In the genomic region with DNA sequence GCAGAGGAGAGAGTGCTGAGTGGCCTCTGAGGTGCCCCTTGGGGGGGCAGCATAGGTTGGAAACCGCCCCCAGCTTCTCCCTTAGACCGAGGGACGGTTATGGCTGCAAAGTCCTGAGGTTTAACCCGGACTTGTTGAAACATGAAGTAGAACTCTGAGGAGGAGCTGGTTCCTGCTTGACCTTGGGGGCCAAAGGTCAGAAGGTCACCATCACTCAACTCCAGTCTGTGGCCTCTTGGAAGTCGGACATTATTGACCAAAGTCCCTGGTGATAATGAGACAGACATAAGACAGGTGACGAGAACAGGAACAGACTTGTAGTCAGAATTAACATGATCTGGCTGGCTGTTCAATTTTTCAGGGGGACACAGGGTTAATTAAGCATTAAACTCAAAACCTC, we compare ENCODE assay signal across 9 mouse cellular contexts. TPM values are rescaled to one million over a fixed set of nuclear protein-coding genes. Genes with fewer than 3 reads are reported as not detected.
DNase-seq lines count a peak whose midpoint lies in the region; ATAC-seq and TF ChIP-seq lines count a peak whose summit lies in the region.
"Had no signal": no experiment of that assay in that cellular context is flagged by ENCODE, and none has a peak within 500 bp of the region (broad histone marks: within the 10 kb centered on the region; RNA-seq: fewer than 3 reads in every experiment).

No protein-coding gene starts in this region.

- no peak for DNase-seq in kidney, postnatal 0 days (ENCODE audit: low spot score)
- no peak for DNase-seq in kidney, adult 18-20 months
- DNase-seq in frontal cortex, adult 2 months (ENCODE audit: extremely low spot score in 1 of 2, low spot score in 1 of 2) = no peak
- DNase-seq in left cerebral cortex, postnatal 36 days (ENCODE audit: low spot score in 2 of 2) = no peak
- DNase-seq: cerebellum, adult 8-10 months had no signal

- H3K27me3 ChIP-seq in kidney, postnatal 0 days (ENCODE audit: insufficient read depth, low read length) = no peaks in the 10 kb centered on the region
- H3K27me3 ChIP-seq in embryonic facial prominence, embryonic 13.5 days = no peaks in the 10 kb centered on the region
- H3K27me3 ChIP-seq in intestine, postnatal 0 days (replicated peaks; ENCODE audit: control insufficient read depth, insufficient read depth, low read length) = no peaks in the 10 kb centered on the region
- 0 out of 2 replicates have a peak, but pooled peaks cover 9% of the 10 kb centered on the region for H3K27me3 ChIP-seq in neural tube, embryonic 15.5 days (replicated peaks)

- no peaks in the 10 kb centered on the region for H3K9me3 ChIP-seq in kidney, postnatal 0 days (replicated peaks; ENCODE audit: low read length)
- no peaks in the 10 kb centered on the region for H3K9me3 ChIP-seq in embryonic facial prominence, embryonic 13.5 days
- H3K9me3 ChIP-seq in intestine, postnatal 0 days (ENCODE audit: control insufficient read depth) = no peaks in the 10 kb centered on the region
- no peaks in the 10 kb centered on the region for H3K9me3 ChIP-seq in neural tube, embryonic 15.5 days (replicated peaks)

- H3K9ac ChIP-seq in kidney, postnatal 0 days (ENCODE audit: low read depth, low read length) = peak overlapping the region; percentile 3; the same call in 1 of the 2 replicates
- H3K9ac ChIP-seq in embryonic facial prominence, embryonic 13.5 days = peak overlapping the region; percentile 76
- H3K9ac ChIP-seq in intestine, postnatal 0 days (ENCODE audit: low read depth, low read length) = no peak overlapping the region
- no peak overlapping the region for H3K9ac ChIP-seq in neural tube, embryonic 15.5 days (replicated peaks)

- peaks cover 11% of the 10 kb centered on the region for H3K4me1 ChIP-seq in kidney, postnatal 0 days (replicated peaks; ENCODE audit: insufficient read depth, low read length)
- H3K4me1 ChIP-seq in embryonic facial prominence, embryonic 13.5 days = peaks cover 39% of the 10 kb centered on the region
- H3K4me1 ChIP-seq in intestine, postnatal 0 days (replicated peaks; ENCODE audit: control insufficient read depth, insufficient read depth, low read length) = no peaks in the 10 kb centered on the region; the same call in none of the 2 replicates
- peaks cover 20% of the 10 kb centered on the region for H3K4me1 ChIP-seq in neural tube, embryonic 15.5 days

- peak overlapping the region; percentile 52; the same call in 1 of the 2 replicates for H3K4me3 ChIP-seq in kidney, postnatal 0 days (replicated peaks; ENCODE audit: low read depth, low read length)
- peak overlapping the region; percentile 60 for H3K4me3 ChIP-seq in embryonic facial prominence, embryonic 13.5 days
- H3K4me3 ChIP-seq in intestine, postnatal 0 days (ENCODE audit: low read depth, low read length) = no peak overlapping the region
- H3K4me3 ChIP-seq in neural tube, embryonic 15.5 days (replicated peaks) = no peak overlapping the region

- H3K4me2 ChIP-seq in kidney, postnatal 0 days (ENCODE audit: low read length) = peak overlapping the region; percentile 80
- H3K4me2 ChIP-seq in embryonic facial prominence, embryonic 13.5 days = peak overlapping the region; percentile 89
- peak overlapping the region; percentile 89 for H3K4me2 ChIP-seq in intestine, postnatal 0 days (replicated peaks; ENCODE audit: low read depth)
- H3K4me2 ChIP-seq in neural tube, embryonic 15.5 days = peak overlapping the region; percentile 93

- intact Hi-C loops in left cerebral cortex, postnatal 36 days (cut with DNase I) = no loop called here

- 39% methylated on average over 6 of the region's 6 CpGs for WGBS in kidney, postnatal 0 days
- 39% methylated on average over 6 of the region's 6 CpGs for WGBS in embryonic facial prominence, embryonic 13.5 days
- WGBS in intestine, postnatal 0 days = 54% methylated on average over 6 of the region's 6 CpGs
- WGBS in neural tube, embryonic 15.5 days = 46% methylated on average over 6 of the region's 6 CpGs

- no peaks in the 10 kb centered on the region for H3K36me3 ChIP-seq in kidney, postnatal 0 days (ENCODE audit: insufficient read depth, low read length)
- H3K36me3 ChIP-seq in embryonic facial prominence, embryonic 13.5 days = peaks cover 10% of the 10 kb centered on the region; the same call in 1 of the 2 replicates
- H3K36me3 ChIP-seq in intestine, postnatal 0 days (ENCODE audit: control insufficient read depth, insufficient read depth) = 0 out of 2 replicates have a peak, but pooled peaks cover 5% of the 10 kb centered on the region
- no peaks in the 10 kb centered on the region for H3K36me3 ChIP-seq in neural tube, embryonic 15.5 days

- H3K27ac ChIP-seq in kidney, postnatal 0 days = no peak overlapping the region
- no peak overlapping the region for H3K27ac ChIP-seq in embryonic facial prominence, embryonic 13.5 days
- no peak overlapping the region for H3K27ac ChIP-seq in intestine, postnatal 0 days (ENCODE audit: low read depth, low read length)
- no peak overlapping the region for H3K27ac ChIP-seq in neural tube, embryonic 15.5 days (replicated peaks)

- TF ChIP-seq CTCF in kidney, postnatal 0 days (IDR thresholded peaks at IDR 0.05; ENCODE audit: low read depth) = no peak
- TF ChIP-seq CTCF in intestine, postnatal 0 days (IDR thresholded peaks at IDR 0.05; ENCODE audit: low read depth) = no peak

- no peak for ATAC-seq in kidney, postnatal 0 days (replicated peaks; ENCODE audit: low FRiP score, low read depth)
- no peak for ATAC-seq in embryonic facial prominence, embryonic 13.5 days (ENCODE audit: insufficient number of reproducible peaks, insufficient read depth, low FRiP score, low TSS enrichment, low read depth)
- no peak for ATAC-seq in intestine, postnatal 0 days
- no peak for ATAC-seq in neural tube, embryonic 15.5 days (ENCODE audit: low FRiP score)

RNA-seq across cellular contexts. Expression of a gene that starts 1.9 kb away (rescaled TPM):
- polyA plus RNA-seq in kidney, postnatal 0 days (2015; fragmentation: Nextera tagmentation; extraction: Ambion mirVana) = 35.5 and 44.5 TPM in 2 replicates
- 74.1 and 78.2 TPM in 2 replicates for polyA plus RNA-seq in embryonic facial prominence, embryonic 13.5 days (2015; fragmentation: Nextera tagmentation; extraction: Ambion mirVana)
- polyA plus RNA-seq in intestine, postnatal 0 days (2015; fragmentation: Nextera tagmentation; extraction: Ambion mirVana) = 23.0 and 24.2 TPM in 2 replicates
- polyA plus RNA-seq in neural tube, embryonic 15.5 days (2015; fragmentation: Nextera tagmentation; extraction: Ambion mirVana) = 14.4 and 27.5 TPM in 2 replicates
- polyA plus RNA-seq in frontal cortex, adult 2 months (2012; rRNA removed) = 7.2 and 7.7 TPM in 2 replicates
- total RNA-seq in left cerebral cortex, postnatal 36 days (2021) = 10 to 100 TPM in 1 of 2 experiments, 1 to 10 TPM in 1; 9.0 to 13.4 TPM

RNA-seq across cellular contexts. Expression of a gene that starts 2.1 kb away (rescaled TPM):
- polyA plus RNA-seq in kidney, postnatal 0 days (2015; fragmentation: Nextera tagmentation; extraction: Ambion mirVana) = 8.2 and 9.1 TPM in 2 replicates
- 23.2 and 24.2 TPM in 2 replicates for polyA plus RNA-seq in embryonic facial prominence, embryonic 13.5 days (2015; fragmentation: Nextera tagmentation; extraction: Ambion mirVana)
- polyA plus RNA-seq in intestine, postnatal 0 days (2015; fragmentation: Nextera tagmentation; extraction: Ambion mirVana) = 4.8 and 5.0 TPM in 2 replicates
- polyA plus RNA-seq in neural tube, embryonic 15.5 days (2015; fragmentation: Nextera tagmentation; extraction: Ambion mirVana) = 5.1 and 7.9 TPM in 2 replicates
- 10.7 and 11.6 TPM in 2 replicates for polyA plus RNA-seq in frontal cortex, adult 2 months (2012; rRNA removed)
- 10 to 100 TPM; 10.1 to 15.2 TPM for total RNA-seq in left cerebral cortex, postnatal 36 days (2021)

RNA-seq across cellular contexts. Expression of a gene that starts 8.9 kb away (rescaled TPM):
- not detected in 2 replicates for polyA plus RNA-seq in kidney, postnatal 0 days (2015; fragmentation: Nextera tagmentation; extraction: Ambion mirVana)
- polyA plus RNA-seq in embryonic facial prominence, embryonic 13.5 days (2015; fragmentation: Nextera tagmentation; extraction: Ambion mirVana) = not detected in 2 replicates
- polyA plus RNA-seq in intestine, postnatal 0 days (2015; fragmentation: Nextera tagmentation; extraction: Ambion mirVana) = not detected in 2 replicates
- not detected in 2 replicates for polyA plus RNA-seq in neural tube, embryonic 15.5 days (2015; fragmentation: Nextera tagmentation; extraction: Ambion mirVana)
- 0.10 TPM in 1 of 2 replicates, not detected in the other for polyA plus RNA-seq in frontal cortex, adult 2 months (2012; rRNA removed)
- not detected for total RNA-seq in left cerebral cortex, postnatal 36 days (2021)
- total RNA-seq: liver, adult 2 months had no signal
- polyA plus RNA-seq: liver, adult 2 months had no signal

RNA-seq across cellular contexts. Expression of a gene that starts 18.2 kb away (rescaled TPM):
- polyA plus RNA-seq in kidney, postnatal 0 days (2015; fragmentation: Nextera tagmentation; extraction: Ambion mirVana) = 0.14 and 0.17 TPM in 2 replicates
- polyA plus RNA-seq in embryonic facial prominence, embryonic 13.5 days (2015; fragmentation: Nextera tagmentation; extraction: Ambion mirVana) = 1.5 and 1.9 TPM in 2 replicates
- polyA plus RNA-seq in intestine, postnatal 0 days (2015; fragmentation: Nextera tagmentation; extraction: Ambion mirVana) = not detected in 2 replicates
- polyA plus RNA-seq in neural tube, embryonic 15.5 days (2015; fragmentation: Nextera tagmentation; extraction: Ambion mirVana) = 0.81 and 0.96 TPM in 2 replicates
- polyA plus RNA-seq in frontal cortex, adult 2 months (2012; rRNA removed) = 0.44 and 0.65 TPM in 2 replicates
- total RNA-seq in left cerebral cortex, postnatal 36 days (2021) = 1 to 10 TPM in 1 of 2 experiments, under 1 TPM in 1; 0.79 to 2.5 TPM
- total RNA-seq: liver, adult 2 months had no signal
- polyA plus RNA-seq: liver, adult 2 months had no signal

RNA-seq across cellular contexts. Expression of a gene that starts 37.2 kb away (rescaled TPM):
- polyA plus RNA-seq in kidney, postnatal 0 days (2015; fragmentation: Nextera tagmentation; extraction: Ambion mirVana) = 0.13 and 0.18 TPM in 2 replicates
- 0.10 TPM in 1 of 2 replicates, not detected in the other for polyA plus RNA-seq in embryonic facial prominence, embryonic 13.5 days (2015; fragmentation: Nextera tagmentation; extraction: Ambion mirVana)
- 0.22 and 0.40 TPM in 2 replicates for polyA plus RNA-seq in intestine, postnatal 0 days (2015; fragmentation: Nextera tagmentation; extraction: Ambion mirVana)
- 0.08 TPM in 1 of 2 replicates, not detected in the other for polyA plus RNA-seq in neural tube, embryonic 15.5 days (2015; fragmentation: Nextera tagmentation; extraction: Ambion mirVana)
- 0.70 and 0.99 TPM in 2 replicates for polyA plus RNA-seq in frontal cortex, adult 2 months (2012; rRNA removed)
- total RNA-seq in left cerebral cortex, postnatal 36 days (2021) = 1 to 10 TPM; 1.4 to 1.6 TPM
- total RNA-seq: liver, adult 2 months had no signal
- polyA plus RNA-seq: liver, adult 2 months had no signal

Comparison
In these comparisons a context has a peak if more than half of its experiments do, and no peak if none do; other contexts are left out.
1. H3K4me3 ChIP-seq: peak in kidney, postnatal 0 days (single experiment) and embryonic facial prominence, embryonic 13.5 days (single experiment); none in intestine, postnatal 0 days (single experiment) and neural tube, embryonic 15.5 days (single experiment).
2. H3K9ac ChIP-seq: peak in kidney, postnatal 0 days (single experiment) and embryonic facial prominence, embryonic 13.5 days (single experiment); none in intestine, postnatal 0 days (single experiment) and neural tube, embryonic 15.5 days (single experiment).
3. Peak in every context shown above with its lines, with median percentiles within 50 percentile points of each other: H3K4me2 ChIP-seq.